Mouse (Mus musculus) E14TG2a.4 (cell line): Measurements from ENCODE around the gene Cdc37l1.
A peak's percentile ranks its signal among the peaks of the same experiment; 100 is the strongest.

Source experiments
- H3K27me3 ChIP-seq: 2 replicates; pipeline ENCODE4 v1.6.1; 2014; ENCODE audit warnings: low read length, control low read depth; ENCODE audit not compliant: insufficient read depth
- H3K36me3 ChIP-seq: 2 replicates; pipeline ENCODE4 v1.6.1; 2014; ENCODE audit warnings: low read length, control low read depth; ENCODE audit not compliant: insufficient read depth
- H3K4me1 ChIP-seq: replicated peaks from 2 replicates; pipeline ENCODE4 v1.6.1; 2014; ENCODE audit warnings: low read depth, low read length, control low read depth
- H3K4me3 ChIP-seq: replicated peaks from 2 replicates; pipeline ENCODE4 v1.5.1; 2014; ENCODE audit warnings: mild to moderate bottlenecking, low read length
- H3K9me3 ChIP-seq: 2 replicates; pipeline ENCODE4 v1.6.1; 2014; ENCODE audit warnings: low read length, control low read depth
- CTCF ChIP-seq: conservative IDR thresholded peaks from 2 replicates; pipeline ENCODE4 v1.5.1; 2014; ENCODE audit warnings: low read length
- NANOG ChIP-seq: IDR thresholded peaks from 2 replicates; pipeline ENCODE4 v1.6.1; 2014; ENCODE audit warnings: borderline replicate concordance, low read length, mixed read lengths
- POU5F1 ChIP-seq: IDR thresholded peaks from 2 replicates; pipeline ENCODE4 v1.6.1; 2014; ENCODE audit warnings: low read length, borderline replicate concordance

Cdc37l1 gene

DNA sequence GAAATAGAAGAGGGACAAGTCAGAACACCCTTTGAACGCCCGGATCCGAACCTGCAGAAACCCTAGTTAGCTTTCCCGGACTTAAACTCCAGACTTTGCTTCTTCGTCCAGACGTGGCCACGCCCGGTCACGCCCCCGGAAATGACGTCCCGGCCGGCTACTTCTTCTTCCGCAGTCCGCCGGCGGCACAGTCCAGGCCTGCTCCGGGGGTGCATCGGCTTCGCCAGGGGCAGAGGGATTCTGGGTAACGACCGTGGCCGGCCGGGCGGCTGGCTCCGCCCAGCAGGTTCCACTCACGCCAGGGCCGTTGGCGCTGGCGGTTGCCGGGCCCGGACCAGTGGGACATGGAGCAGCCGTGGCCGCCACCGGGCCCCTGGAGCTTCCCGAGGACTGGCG is at the start of gene Cdc37l1:
TSS of gene Cdc37l1 (plus strand) at position 159 of the 396 bp plus-strand sequence.
- H3K4me3 ChIP-seq: peak within 1 kb of the TSS; percentile 95
- H3K36me3 ChIP-seq: peaks cover 27% of the 10 kb centered on the region
- H3K27me3 ChIP-seq: no peaks in the 10 kb centered on the region; the same call in 1 of the 2 replicates
- TF ChIP-seq NANOG: no peak
- TF ChIP-seq CTCF: no peak
- TF ChIP-seq POU5F1: no peak
- peaks cover 39% of the 10 kb centered on the region for H3K4me1 ChIP-seq
- H3K9me3 ChIP-seq: no peaks in the 10 kb centered on the region

DNA sequence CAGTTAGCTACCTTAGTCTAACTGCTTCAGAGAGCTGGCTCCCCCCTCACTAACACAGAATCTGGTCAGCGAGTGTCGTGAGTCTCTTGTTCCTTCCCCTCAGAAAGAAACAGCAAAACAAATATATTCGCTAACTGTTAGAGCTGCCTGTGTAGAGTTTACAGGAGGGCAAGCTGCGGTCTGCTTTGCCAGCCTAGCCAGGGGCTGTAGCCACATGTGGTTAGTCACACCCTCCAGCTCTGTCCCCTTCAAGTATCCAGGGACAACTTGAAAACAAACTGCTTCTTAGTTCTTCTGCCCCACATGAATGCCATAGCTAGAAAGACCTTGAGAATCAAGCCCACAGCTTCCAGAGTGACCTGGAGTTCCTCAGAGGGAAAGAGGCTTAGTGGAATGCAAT is 48.9 kb upstream of the Cdc37l1 start:
- Histone ChIP-seq H3K4me3 (no peak overlapping the region), H3K4me1 (no peaks in the 10 kb centered on the region), H3K9me3 (no peaks in the 10 kb centered on the region), H3K36me3 (no peaks in the 10 kb centered on the region), H3K27me3 (no peaks in the 10 kb centered on the region)
- TF ChIP-seq CTCF: no peak
- no peak for TF ChIP-seq POU5F1
- no peak for TF ChIP-seq NANOG

DNA sequence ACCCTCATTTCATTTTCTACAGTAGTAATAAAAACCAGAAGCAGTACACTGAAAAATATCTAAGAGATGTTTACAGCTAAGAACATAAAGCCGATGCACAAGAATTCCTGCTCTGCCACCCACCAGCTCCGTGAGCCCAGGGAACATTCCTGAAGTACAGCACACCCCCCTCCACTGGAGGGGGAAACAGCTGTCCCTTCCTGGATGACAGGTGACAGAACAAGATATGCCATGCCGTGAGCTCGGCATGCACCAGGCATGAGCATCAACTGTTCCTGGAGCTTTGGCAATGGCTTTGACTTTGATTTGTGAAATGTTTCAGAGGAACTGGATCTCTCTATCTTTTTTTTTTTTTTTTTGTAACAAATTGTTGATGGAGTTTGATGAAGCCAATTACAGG is 43.4 kb upstream of the Cdc37l1 start:
- TF ChIP-seq NANOG (no peak), CTCF (no peak), POU5F1 (no peak)
- no peaks in the 10 kb centered on the region for H3K9me3 ChIP-seq
- H3K4me3 ChIP-seq: no peak overlapping the region
- no peaks in the 10 kb centered on the region for H3K4me1 ChIP-seq
- peaks cover 2% of the 10 kb centered on the region; the same call in 1 of the 2 replicates for H3K27me3 ChIP-seq
- no peaks in the 10 kb centered on the region for H3K36me3 ChIP-seq

GRCm38 (mm10) chr19:28947311-28947710 is 42.8 kb upstream of the Cdc37l1 start:
- Histone ChIP-seq H3K4me1 (no peaks in the 10 kb centered on the region), H3K36me3 (no peaks in the 10 kb centered on the region), H3K27me3 (peaks cover 2% of the 10 kb centered on the region; the same call in 1 of the 2 replicates), H3K4me3 (no peak overlapping the region), H3K9me3 (no peaks in the 10 kb centered on the region)
- TF ChIP-seq CTCF (no peak), POU5F1 (no peak), NANOG (no peak)

DNA sequence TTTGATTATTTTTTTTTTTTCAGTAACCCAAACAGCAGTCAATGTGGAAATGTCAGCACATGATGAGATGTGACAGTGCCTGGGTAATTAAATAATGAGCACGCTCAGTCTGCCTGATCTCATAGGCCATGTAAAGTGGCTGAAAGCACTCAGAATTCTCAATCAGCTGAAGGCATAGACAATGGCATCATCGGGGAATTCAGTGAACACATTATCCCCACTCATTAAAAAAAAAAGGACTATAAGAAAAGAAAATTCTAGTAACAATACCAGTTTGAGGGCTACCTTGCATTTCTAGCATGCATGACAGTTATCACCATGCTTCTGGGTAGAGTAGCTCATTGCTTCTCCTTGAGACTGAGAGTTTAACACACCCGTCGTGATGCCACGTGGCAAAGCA is 38.9 kb upstream of the Cdc37l1 start:
- Histone ChIP-seq H3K4me1 (no peaks in the 10 kb centered on the region), H3K36me3 (no peaks in the 10 kb centered on the region), H3K27me3 (peaks cover 2% of the 10 kb centered on the region; the same call in 1 of the 2 replicates), H3K9me3 (no peaks in the 10 kb centered on the region), H3K4me3 (no peak overlapping the region)
- TF ChIP-seq POU5F1 (no peak), NANOG (no peak), CTCF (no peak)

DNA sequence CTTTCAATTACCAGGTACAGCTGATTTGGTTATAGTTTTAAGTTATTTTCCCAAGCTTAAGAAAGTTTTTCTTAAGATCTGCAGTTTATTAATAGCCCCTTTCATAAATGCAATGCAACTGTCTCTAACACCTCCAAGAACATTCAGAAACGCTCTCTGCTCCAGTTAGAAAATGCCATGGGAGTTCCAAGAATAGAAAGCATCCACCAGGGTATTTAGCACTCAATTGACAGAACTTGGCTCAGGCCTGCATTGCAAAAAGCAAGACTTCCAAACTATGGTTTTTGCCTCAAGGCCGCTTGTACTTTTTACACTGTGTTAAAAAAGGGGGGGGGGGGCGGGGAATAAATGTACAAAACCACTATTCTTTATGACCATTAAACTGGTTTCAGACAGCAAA is 27.0 kb upstream of the Cdc37l1 start:
- TF ChIP-seq CTCF (no peak), NANOG (no peak), POU5F1 (no peak)
- Histone ChIP-seq H3K4me3 (peak overlapping the region; percentile 90), H3K36me3 (no peaks in the 10 kb centered on the region), H3K27me3 (peaks cover 28% of the 10 kb centered on the region), H3K4me1 (peaks cover 25% of the 10 kb centered on the region), H3K9me3 (no peaks in the 10 kb centered on the region)

DNA sequence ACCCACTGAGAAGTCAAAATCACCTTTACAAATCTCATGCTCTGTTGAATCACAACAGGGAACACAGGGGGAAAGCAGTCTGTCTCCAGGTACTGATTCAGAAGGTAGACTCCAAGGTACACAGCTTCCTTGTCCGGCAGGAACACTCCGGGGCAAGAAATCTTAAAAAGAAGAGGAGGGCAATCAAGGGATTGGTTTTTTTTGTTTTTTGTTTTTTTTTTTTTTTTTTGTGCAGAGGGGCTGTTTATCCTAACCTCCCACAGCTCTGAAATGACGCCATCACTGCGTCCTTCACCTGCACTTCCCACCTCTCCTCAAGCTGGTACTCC is 26.7 kb upstream of the Cdc37l1 start:
- Histone ChIP-seq H3K9me3 (no peaks in the 10 kb centered on the region), H3K4me1 (peaks cover 25% of the 10 kb centered on the region), H3K36me3 (no peaks in the 10 kb centered on the region), H3K27me3 (peaks cover 28% of the 10 kb centered on the region), H3K4me3 (peak overlapping the region; percentile 90)
- no peak for TF ChIP-seq POU5F1
- no peak for TF ChIP-seq NANOG
- no peak for TF ChIP-seq CTCF

DNA sequence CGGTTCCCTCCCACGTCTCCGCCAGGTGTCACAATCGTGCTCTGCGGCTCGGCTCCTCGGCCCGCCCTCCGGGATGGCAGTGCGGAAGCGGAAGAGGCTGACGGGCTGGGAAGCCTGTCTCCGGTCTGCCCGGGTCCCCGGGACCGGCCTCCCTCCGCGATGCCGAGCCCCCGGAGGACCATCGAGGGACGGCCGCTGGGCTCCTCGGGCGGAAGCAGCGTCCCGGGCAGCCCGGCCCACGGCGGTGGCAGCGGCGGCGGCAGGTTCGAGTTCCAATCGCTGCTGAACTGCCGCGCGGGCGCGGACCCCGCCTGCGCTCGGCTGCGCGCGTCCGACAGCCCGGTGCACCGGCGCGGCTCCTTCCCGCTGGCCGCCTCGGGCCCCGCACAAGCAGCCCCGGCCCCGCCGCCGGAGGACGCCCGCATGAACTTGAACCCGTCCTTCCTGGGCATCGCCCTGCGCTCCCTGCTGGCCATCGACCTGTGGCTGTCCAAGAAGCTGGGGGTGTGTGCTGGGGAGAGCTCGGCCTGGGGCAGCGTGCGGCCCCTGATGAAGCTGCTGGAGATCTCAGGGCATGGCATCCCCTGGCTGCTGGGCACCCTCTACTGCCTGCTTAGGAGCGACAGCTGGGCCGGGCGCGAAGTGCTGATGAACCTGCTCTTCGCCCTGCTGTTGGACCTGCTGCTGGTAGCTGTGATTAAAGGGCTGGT is 26.2 kb upstream of the Cdc37l1 start, which contains the start of gene Plpp6:
TSS of gene Plpp6 (plus strand) at position 112 of the 710 bp plus-strand sequence.
- peaks cover 28% of the 10 kb centered on the region for H3K27me3 ChIP-seq
- H3K36me3 ChIP-seq: no peaks in the 10 kb centered on the region
- H3K4me3 ChIP-seq: peak within 1 kb of the TSS; percentile 90
- TF ChIP-seq POU5F1 (no peak), NANOG (no peak), CTCF (no peak)
- H3K4me1 ChIP-seq: peaks cover 25% of the 10 kb centered on the region
- H3K9me3 ChIP-seq: no peaks in the 10 kb centered on the region

- Histone ChIP-seq H3K4me3 (peak overlapping the region; percentile 90), H3K9me3 (no peaks in the 10 kb centered on the region), H3K4me1 (peaks cover 25% of the 10 kb centered on the region), H3K36me3 (no peaks in the 10 kb centered on the region), H3K27me3 (peaks cover 28% of the 10 kb centered on the region)
- TF ChIP-seq NANOG (no peak), POU5F1 (no peak), CTCF (no peak)
Measured at GRCm38 (mm10) chr19:28964552-28964903, 25.6 kb upstream of the Cdc37l1 start.
